Mouse (Mus musculus) C3H10T1/2 (cell line): ENCODE measurements around the gene Rcbtb1. TPM values are rescaled to one million over a fixed set of nuclear protein-coding genes. Genes with fewer than 3 reads are reported as not detected.

Source experiments
- polyA plus RNA-seq, 2 experiments: library from polyadenylated mRNA; unstranded; fragments of >200 nt; fragmentation: generic; extraction: Trizol; gene quantifications; one replicate each; pipeline ENCODE4 v1.2.1; 2012; ENCODE audit warnings: missing spikeins in 2 of 2

The Rcbtb1 gene
- polyA plus RNA-seq, result 1 to 10 TPM; 1.8 to 8.4 TPM

DNA sequence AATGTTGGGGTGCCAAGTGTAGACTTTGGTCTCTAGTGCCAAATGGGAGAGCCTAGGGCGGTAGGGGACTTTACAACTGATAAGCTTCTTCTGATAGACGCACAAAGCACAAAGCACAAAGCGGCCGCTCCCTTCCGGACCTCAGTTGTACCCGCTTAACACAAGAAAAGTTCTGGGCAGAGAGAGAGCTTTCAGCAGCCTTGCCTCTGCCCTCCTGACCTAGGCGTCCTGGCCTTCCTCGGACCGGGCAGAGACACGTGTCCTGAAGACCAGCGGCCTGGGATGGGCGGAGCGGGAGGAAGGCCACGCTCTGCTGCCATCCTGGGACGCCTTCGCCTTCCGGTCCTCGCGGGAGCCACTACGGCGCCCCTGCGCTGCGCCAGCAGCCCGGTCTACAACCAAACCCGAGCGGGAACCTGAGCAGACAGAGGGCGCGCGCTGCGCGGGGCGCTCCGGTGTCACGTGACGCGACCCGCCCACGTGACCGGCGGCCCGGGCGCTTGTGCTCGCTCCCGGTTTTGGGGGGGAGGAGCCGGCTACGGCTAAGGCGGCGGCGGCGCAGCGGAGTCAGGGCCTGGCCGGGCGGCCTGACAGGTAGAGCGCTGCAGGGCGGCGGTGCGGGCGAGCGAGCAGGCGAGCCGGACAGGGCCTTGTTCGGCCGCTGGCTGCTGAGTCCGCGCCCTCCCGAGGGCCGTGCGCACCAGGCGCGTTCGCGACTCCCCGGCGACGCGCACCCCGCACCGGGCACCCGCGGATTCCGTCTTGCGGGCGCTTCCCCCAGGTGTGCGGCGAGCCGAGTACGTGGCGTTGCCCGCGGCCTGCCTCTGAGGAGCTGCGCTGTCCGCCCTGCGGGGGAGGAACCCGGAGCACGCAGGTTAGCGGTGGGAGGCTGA lies at the start of gene Rcbtb1:
Rcbtb1 (plus strand) TSS at position 499 of the 893 bp plus-strand sequence.

DNA sequence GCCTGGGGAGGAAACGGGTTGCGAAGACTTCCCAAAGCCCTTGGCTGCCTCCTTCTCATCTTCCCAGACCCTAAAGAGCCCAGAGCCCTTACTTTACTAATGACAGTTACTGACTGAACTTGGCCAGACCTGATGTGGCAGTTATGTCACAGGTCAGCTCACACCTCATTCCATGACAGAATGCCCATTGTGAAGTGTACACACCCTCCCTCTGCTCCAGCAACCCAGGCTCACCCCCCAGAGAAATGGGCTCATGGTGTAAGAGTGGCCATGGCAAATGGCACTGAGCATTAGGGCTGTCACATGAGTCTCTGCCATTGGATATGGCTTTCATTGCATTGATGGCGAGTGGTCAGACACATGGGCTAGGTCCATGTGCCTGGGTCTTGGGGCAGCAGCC lies 22.4 kb upstream of the Rcbtb1 start, which contains the start of gene Gm5142:
Gm5142 (minus strand) TSS at position 101 of the 400 bp plus-strand sequence.

DNA sequence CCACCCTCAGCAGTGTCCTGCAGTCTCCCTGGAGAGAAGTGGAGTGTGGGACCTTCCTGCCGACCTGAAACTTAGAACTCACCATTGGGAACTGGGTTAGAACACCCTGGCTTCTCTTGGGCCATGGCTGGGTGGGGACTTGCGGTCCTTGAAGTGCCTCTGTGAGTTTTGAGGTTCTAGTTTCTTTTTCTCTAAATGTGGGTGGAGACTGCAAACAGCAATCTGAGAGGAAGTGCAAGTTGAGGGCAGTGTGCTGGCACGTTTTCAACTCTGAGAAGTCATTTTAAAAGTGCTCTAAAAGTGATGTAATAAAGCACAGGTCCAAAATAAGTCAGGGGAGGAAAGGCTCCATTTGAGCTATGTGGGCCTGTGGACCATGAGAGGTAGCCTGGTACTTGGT lies 59.0 kb downstream of the Rcbtb1 start, which contains the start of gene Gm6904:
Gm6904 (minus strand) TSS at position 161 of the 400 bp plus-strand sequence.

Other genes with a start within 250 kb of the Rcbtb1 start
- not detected for gene 1700129C05Rik, start 58.3 kb upstream of the Rcbtb1 start, polyA plus RNA-seq
- not detected for gene Gm5142, start 22.5 kb upstream of the Rcbtb1 start, polyA plus RNA-seq
- under 1 TPM in 1 of 2 experiments, not detected in 1; 0.08 TPM for gene Gm6904, start 59.0 kb downstream of the Rcbtb1 start, polyA plus RNA-seq
- not detected for gene Phf11a, start 96.3 kb downstream of the Rcbtb1 start, polyA plus RNA-seq
- 1 to 10 TPM in 1 of 2 experiments, under 1 TPM in 1; 0.02 to 3.7 TPM for gene Phf11b, start 140.1 kb downstream of the Rcbtb1 start, polyA plus RNA-seq
- 1 to 10 TPM in 1 of 2 experiments, under 1 TPM in 1; 0.21 to 9.3 TPM for gene Phf11d, start 164.3 kb downstream of the Rcbtb1 start, polyA plus RNA-seq
- under 1 TPM; 0.05 to 0.28 TPM for gene Phf11c, start 194.2 kb downstream of the Rcbtb1 start, polyA plus RNA-seq
- 1 to 10 TPM in 1 of 2 experiments, under 1 TPM in 1; 0.22 to 1.0 TPM for gene Setdb2, start 239.7 kb downstream of the Rcbtb1 start, polyA plus RNA-seq
- gene Cab39l, start 239.8 kb downstream of the Rcbtb1 start, polyA plus RNA-seq, result 1 to 10 TPM; 1.0 to 9.0 TPM